Mouse (Mus musculus) macrophage (primary cell): ENCODE data around the gene Kcne2. TPM values are rescaled to one million over a fixed set of nuclear protein-coding genes. Genes with fewer than 3 reads are reported as not detected.

Experiments
- H3K27ac ChIP-seq: fragments of 350-480 bp; formaldehyde crosslinking; 2 replicates; pipeline ENCODE4 v1.9.0; 2021
- H3K36me3 ChIP-seq: fragments of 350-480 bp; formaldehyde crosslinking; 2 replicates; pipeline ENCODE4 v1.9.0; 2021; ENCODE audit errors: inconsistent target
- H3K4me3 ChIP-seq: fragments of 350-480 bp; formaldehyde crosslinking; 2 replicates; pipeline ENCODE4 v1.9.0; 2021; ENCODE audit errors: inconsistent target
- H3K79me2 ChIP-seq: fragments of 350-480 bp; formaldehyde crosslinking; 2 replicates; pipeline ENCODE4 v1.9.0; 2021; ENCODE audit errors: inconsistent target
- WGBS: methylation state at CpG from one replicate; pipeline ENCODE4 v1.1.7; 2026; ENCODE audit warnings: inconsistent platforms; ENCODE audit not compliant: missing documents; 5-methylcytosine and 5-hydroxymethylcytosine counted together
- polyA plus RNA-seq: library from polyadenylated mRNA; stranded (reverse); fragments of 250-400 nt; gene quantifications from 3 replicates; pipeline ENCODE4 v1.2.4, GENCODE M21; 2018; ENCODE audit warnings: inconsistent platforms
- total RNA-seq, 78 experiments: library from RNA; depleted of rRNA; stranded (reverse); fragments of 250-400 nt; gene quantifications; 1 replicate in 9 of 78; 2 replicates in 24 of 78; 3 replicates in 43 of 78; 4 replicates in 2 of 78; pipeline ENCODE4 v1.2.4; 2018; ENCODE audit warnings: inconsistent platforms in 56 of 78

Kcne2 gene
- total RNA-seq (2018; cell fraction: chromatin; rRNA removed) = not detected
- not detected for total RNA-seq (2018; cell fraction: cytosol; rRNA removed)
- total RNA-seq (2018; cell fraction: nucleus; rRNA removed) = not detected
- polyA plus RNA-seq = not detected in 3 replicates

- Histone ChIP-seq H3K4me3 (no peak within 1 kb of the TSS), H3K27ac (no peak within 1 kb of the TSS), H3K79me2 (no peaks in the 10 kb centered on the region), H3K36me3 (no peaks in the 10 kb centered on the region)
- 75% methylated on average over 10 of the region's 10 CpGs for WGBS
These were observed at the start of gene Kcne2 for GRCm38 (mm10) chr16:92292101-92292500. Gene Kcne2 (plus strand): TSS chr16:92292389.

- Histone ChIP-seq H3K36me3 (no peaks in the 10 kb centered on the region), H3K27ac (no peak overlapping the region), H3K79me2 (no peaks in the 10 kb centered on the region), H3K4me3 (no peak overlapping the region)
- WGBS = 51% methylated on average over 2 of the region's 2 CpGs
These were observed 46.3 kb upstream of the Kcne2 start for GRCm38 (mm10) chr16:92245909-92246308.

GRCm38 (mm10) chr16:92246974-92247373 lies 45.2 kb upstream of the Kcne2 start:
- no peaks in the 10 kb centered on the region for H3K36me3 ChIP-seq
- H3K4me3 ChIP-seq = no peak overlapping the region
- no peaks in the 10 kb centered on the region for H3K79me2 ChIP-seq
- no peak overlapping the region for H3K27ac ChIP-seq
- WGBS = 79% methylated on average over 2 of the region's 2 CpGs

- no peak overlapping the region for H3K27ac ChIP-seq
- no peaks in the 10 kb centered on the region for H3K79me2 ChIP-seq
- H3K36me3 ChIP-seq = no peaks in the 10 kb centered on the region
- no peak overlapping the region for H3K4me3 ChIP-seq
- WGBS = 72% methylated on average over 11 of the region's 11 CpGs
These were observed 44.5 kb upstream of the Kcne2 start for GRCm38 (mm10) chr16:92247700-92248099.

- H3K79me2 ChIP-seq = no peaks in the 10 kb centered on the region
- H3K36me3 ChIP-seq = no peaks in the 10 kb centered on the region
- WGBS = 93% methylated on average over 3 of the region's 3 CpGs
- H3K27ac ChIP-seq = no peak overlapping the region
- H3K4me3 ChIP-seq = no peak overlapping the region
These were observed 42.5 kb upstream of the Kcne2 start for GRCm38 (mm10) chr16:92249681-92250080.

- 89% methylated on average over 5 of the region's 5 CpGs for WGBS
- H3K79me2 ChIP-seq = no peaks in the 10 kb centered on the region
- H3K27ac ChIP-seq = no peak overlapping the region
- H3K36me3 ChIP-seq = no peaks in the 10 kb centered on the region
- H3K4me3 ChIP-seq = no peak overlapping the region
These were observed 41.7 kb upstream of the Kcne2 start for GRCm38 (mm10) chr16:92250452-92250851.

DNA sequence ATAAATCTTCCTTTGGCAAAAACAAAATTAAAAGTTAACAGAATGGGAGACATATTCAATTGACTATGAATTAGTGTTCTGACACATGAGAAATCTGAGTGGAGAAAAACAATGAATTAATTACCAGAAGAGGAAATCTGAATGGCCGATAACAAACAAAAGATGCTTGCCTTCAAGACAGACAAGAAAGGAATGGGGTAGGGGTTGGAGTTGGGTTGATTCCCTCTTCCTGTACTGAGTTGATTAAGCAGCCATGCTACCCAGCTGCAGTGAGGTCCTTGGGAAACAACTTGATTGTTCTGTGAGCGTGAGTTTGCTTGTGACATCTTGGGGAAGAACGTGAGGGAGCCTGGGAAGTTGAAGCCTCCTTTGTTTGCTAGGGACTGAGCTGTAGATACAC lies 37.9 kb upstream of the Kcne2 start:
- Histone ChIP-seq H3K4me3 (no peak overlapping the region), H3K79me2 (no peaks in the 10 kb centered on the region), H3K36me3 (no peaks in the 10 kb centered on the region), H3K27ac (no peak overlapping the region)
- 89% methylated on average over 3 of the region's 3 CpGs for whole genome bisulfite sequencing

- 71% methylated on average over 12 of the region's 12 CpGs for WGBS
- H3K4me3 ChIP-seq = no peak overlapping the region
These were observed 24.3 kb upstream of the Kcne2 start for GRCm38 (mm10) chr16:92267861-92268260.

GRCm38 (mm10) chr16:92274516-92274915 lies 17.7 kb upstream of the Kcne2 start:
- Histone ChIP-seq H3K4me3 (no peak overlapping the region), H3K79me2 (no peaks in the 10 kb centered on the region), H3K27ac (no peak overlapping the region), H3K36me3 (no peaks in the 10 kb centered on the region)
- 91% methylated on average over 5 of the region's 5 CpGs for WGBS

More at GRCm38 (mm10) chr16:92267861-92268260, 24.3 kb upstream of the Kcne2 start:
- H3K27ac ChIP-seq = no peak overlapping the region
- no peaks in the 10 kb centered on the region for H3K36me3 ChIP-seq
- no peaks in the 10 kb centered on the region for H3K79me2 ChIP-seq

DNA sequence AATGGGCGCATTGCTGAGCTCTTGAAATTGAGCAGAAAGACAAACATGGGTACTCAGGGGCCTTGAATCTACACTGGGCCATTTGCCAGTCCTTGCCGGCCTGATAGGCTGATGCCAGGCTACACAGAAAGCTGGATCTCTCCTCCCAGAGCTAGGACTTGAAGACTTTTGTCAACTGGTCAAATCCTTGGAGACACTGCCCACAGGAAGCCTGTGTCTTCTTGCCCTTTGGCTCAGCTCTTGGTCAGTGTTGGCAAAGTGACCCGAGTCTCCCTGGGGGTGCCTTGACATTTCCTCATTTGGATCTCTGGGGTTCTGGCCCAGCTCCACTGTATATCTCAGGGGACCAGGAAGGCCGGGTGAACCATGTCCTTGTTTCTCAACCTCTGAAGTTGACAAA lies 16.7 kb upstream of the Kcne2 start:
- Histone ChIP-seq H3K36me3 (no peaks in the 10 kb centered on the region), H3K79me2 (no peaks in the 10 kb centered on the region), H3K4me3 (no peak overlapping the region), H3K27ac (no peak overlapping the region)
- 89% methylated on average over 4 of the region's 4 CpGs for WGBS

DNA sequence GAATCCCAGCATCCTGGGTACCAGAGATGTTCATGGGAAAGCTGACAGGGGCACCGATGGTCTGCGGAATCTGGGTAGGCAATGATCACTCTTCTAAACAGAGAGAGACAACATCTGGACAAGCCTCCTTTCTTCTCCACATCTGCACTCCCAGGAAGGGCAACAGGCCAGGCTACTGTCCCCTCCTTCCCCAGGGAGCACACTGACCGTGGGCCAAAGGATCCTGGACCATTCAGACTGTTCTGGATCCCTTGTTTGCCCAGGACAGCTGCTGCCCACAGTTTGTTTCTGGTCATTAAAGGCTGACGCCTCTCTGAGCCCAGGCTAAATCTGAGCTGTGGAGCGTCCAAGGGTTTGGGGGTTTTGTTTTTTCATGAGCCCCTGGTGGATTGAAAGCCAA lies 9.5 kb upstream of the Kcne2 start:
- 92% methylated on average over 5 of the region's 5 CpGs for WGBS
- Histone ChIP-seq H3K27ac (no peak overlapping the region), H3K4me3 (no peak overlapping the region), H3K36me3 (no peaks in the 10 kb centered on the region), H3K79me2 (no peaks in the 10 kb centered on the region)

DNA sequence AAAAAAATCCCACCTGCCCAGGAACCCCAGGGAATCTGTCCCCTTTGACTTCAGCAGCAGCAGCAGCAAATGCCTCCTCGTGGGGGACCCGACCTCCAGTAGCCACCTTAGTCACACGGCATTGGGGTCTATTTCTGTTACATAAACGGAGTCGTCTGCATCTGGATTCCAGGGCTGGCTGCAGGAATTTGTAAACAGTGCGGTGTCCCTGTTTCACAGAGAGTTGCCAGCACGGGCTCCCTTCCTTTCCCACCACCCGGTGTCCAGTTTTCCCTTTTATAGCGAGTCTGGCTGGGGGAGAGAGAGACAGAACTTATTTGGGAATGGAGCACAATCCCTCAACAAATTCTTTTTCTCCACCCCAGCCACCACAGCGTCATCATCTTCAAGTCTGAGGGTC lies 7.1 kb upstream of the Kcne2 start:
- no peaks in the 10 kb centered on the region for H3K79me2 ChIP-seq
- H3K4me3 ChIP-seq = no peak overlapping the region
- no peak overlapping the region for H3K27ac ChIP-seq
- H3K36me3 ChIP-seq = no peaks in the 10 kb centered on the region
- 45% methylated on average over 10 of the region's 10 CpGs for WGBS

- no peak overlapping the region for H3K4me3 ChIP-seq
These were observed 5.6 kb upstream of the Kcne2 start for GRCm38 (mm10) chr16:92286609-92287008.

DNA sequence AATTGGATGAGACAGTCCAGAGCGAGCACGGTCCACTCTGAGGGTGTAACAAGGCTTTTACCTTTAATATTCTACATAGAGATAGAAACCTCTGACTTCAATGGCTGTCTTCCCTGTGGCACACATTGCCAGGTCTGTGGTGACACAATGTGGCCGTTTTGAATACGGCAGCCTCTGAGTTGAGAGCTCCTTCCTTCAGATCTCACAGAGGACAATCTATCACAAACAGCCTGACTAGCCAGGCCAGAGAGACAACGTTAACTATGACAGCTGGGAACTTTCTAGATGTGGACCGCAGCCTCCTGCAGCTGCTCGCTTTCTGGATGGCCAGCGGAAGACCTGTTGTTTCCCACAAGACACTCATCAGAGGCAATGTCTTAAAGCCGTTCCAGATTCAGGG lies 3.4 kb upstream of the Kcne2 start:
- no peak overlapping the region for H3K4me3 ChIP-seq
- WGBS = 95% methylated on average over 9 of the region's 9 CpGs
- H3K36me3 ChIP-seq = no peaks in the 10 kb centered on the region
- no peak overlapping the region for H3K27ac ChIP-seq
- H3K79me2 ChIP-seq = no peaks in the 10 kb centered on the region

More at GRCm38 (mm10) chr16:92286609-92287008, 5.6 kb upstream of the Kcne2 start:
- H3K27ac ChIP-seq = no peak overlapping the region
- 11% methylated on average over 7 of the region's 7 CpGs for WGBS
- no peaks in the 10 kb centered on the region for H3K79me2 ChIP-seq
- H3K36me3 ChIP-seq = no peaks in the 10 kb centered on the region

GRCm38 (mm10) chr16:92290045-92290444 lies 2.1 kb upstream of the Kcne2 start:
- no peaks in the 10 kb centered on the region for H3K79me2 ChIP-seq

GRCm38 (mm10) chr16:92294267-92294970 lies 2.2 kb downstream of the Kcne2 start:
- no peaks in the 10 kb centered on the region for H3K79me2 ChIP-seq
- 74% methylated on average over 12 of the region's 12 CpGs for WGBS
- no peak overlapping the region for H3K27ac ChIP-seq

More at GRCm38 (mm10) chr16:92290045-92290444, 2.1 kb upstream of the Kcne2 start:
- Histone ChIP-seq H3K36me3 (no peaks in the 10 kb centered on the region), H3K27ac (no peak overlapping the region), H3K4me3 (no peak overlapping the region)

More at GRCm38 (mm10) chr16:92294267-92294970, 2.2 kb downstream of the Kcne2 start:
- Histone ChIP-seq H3K36me3 (no peaks in the 10 kb centered on the region), H3K4me3 (no peak overlapping the region)
